Mouse (Mus musculus): Measurements from ENCODE around the gene Rpia. TPM values are rescaled to one million over a fixed set of nuclear protein-coding genes. Genes with fewer than 3 reads are reported as not detected.

Rpia gene
- polyA plus RNA-seq, 1 experiment from 2014 or later: 6.1 TPM

DNA sequence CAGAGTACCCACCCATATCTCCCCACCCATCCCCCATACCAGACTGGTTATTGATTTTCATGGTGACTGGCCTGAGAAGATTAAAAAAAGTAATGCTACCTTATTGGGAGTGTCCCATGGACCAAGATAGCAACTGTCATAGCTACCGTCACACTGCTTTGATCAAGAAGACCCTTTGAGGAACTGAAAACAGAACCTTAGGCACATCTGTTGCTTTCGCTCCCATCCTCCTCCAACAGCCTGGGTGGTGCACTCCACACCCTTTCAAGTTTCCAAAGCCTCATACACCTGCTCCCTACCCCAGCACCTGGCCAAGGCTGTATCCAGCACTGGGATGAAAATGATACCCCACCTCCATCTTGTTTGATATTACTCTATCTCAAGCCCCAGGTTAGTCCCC, 56.5 kb downstream of the Rpia start:
- Histone ChIP-seq H3K27me3 (replicated peaks; ENCODE audit: control insufficient read depth, insufficient read depth, low read length) (no peaks in the 10 kb centered on the region), H3K27ac (ENCODE audit: low read depth) (no peak overlapping the region), H3K4me2 (ENCODE audit: low read length) (no peak overlapping the region), H3K4me1 (replicated peaks; ENCODE audit: control insufficient read depth, insufficient read depth, low read length) (no peaks in the 10 kb centered on the region), H3K4me3 (ENCODE audit: low read depth, low read length) (no peak overlapping the region), H3K9me3 (ENCODE audit: control insufficient read depth, low read length) (no peaks in the 10 kb centered on the region), H3K9ac (ENCODE audit: low read length) (no peak overlapping the region), H3K36me3 (ENCODE audit: control insufficient read depth, insufficient read depth, low read length) (no peaks in the 10 kb centered on the region)
- DNase-seq (ENCODE audit: low spot score) (no peak), ATAC-seq (replicated peaks; ENCODE audit: low FRiP score, low TSS enrichment, low read depth) (no peak)
- 94% methylated on average over 2 of the region's 2 CpGs for whole genome bisulfite sequencing

DNA sequence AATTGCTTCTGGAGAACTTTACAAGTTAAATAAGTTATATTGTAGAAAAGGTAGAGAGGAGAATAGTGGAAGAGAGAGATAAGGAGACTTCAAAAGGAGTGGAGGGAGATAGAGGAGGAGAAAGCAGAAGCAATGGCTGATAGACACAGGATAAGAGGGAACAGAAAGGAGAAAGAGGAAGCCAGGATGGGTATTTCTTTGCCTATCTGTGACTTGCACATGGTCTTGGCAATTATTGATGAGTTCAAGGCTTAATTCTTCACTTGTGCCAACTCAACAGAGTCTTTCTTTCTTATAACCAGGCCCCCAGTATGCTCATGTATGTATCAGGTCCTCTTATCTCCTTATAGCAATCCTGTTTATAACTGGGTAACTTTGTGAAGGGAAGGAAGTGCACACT, 61.2 kb downstream of the Rpia start:
- no peak overlapping the region for H3K4me2 ChIP-seq (ENCODE audit: low read length)
- DNase-seq (ENCODE audit: low spot score) (no peak), ATAC-seq (replicated peaks; ENCODE audit: low FRiP score, low TSS enrichment, low read depth) (no peak)
- no peak overlapping the region for H3K4me3 ChIP-seq (ENCODE audit: low read depth, low read length)
- H3K9ac ChIP-seq (ENCODE audit: low read length): no peak overlapping the region
- H3K4me1 ChIP-seq (replicated peaks; ENCODE audit: control insufficient read depth, insufficient read depth, low read length): no peaks in the 10 kb centered on the region
- H3K27ac ChIP-seq (ENCODE audit: low read depth): no peak overlapping the region
- no peaks in the 10 kb centered on the region for H3K27me3 ChIP-seq (replicated peaks; ENCODE audit: control insufficient read depth, insufficient read depth, low read length)
- H3K36me3 ChIP-seq (ENCODE audit: control insufficient read depth, insufficient read depth, low read length): no peaks in the 10 kb centered on the region
- no peaks in the 10 kb centered on the region for H3K9me3 ChIP-seq (ENCODE audit: control insufficient read depth, low read length)

DNA sequence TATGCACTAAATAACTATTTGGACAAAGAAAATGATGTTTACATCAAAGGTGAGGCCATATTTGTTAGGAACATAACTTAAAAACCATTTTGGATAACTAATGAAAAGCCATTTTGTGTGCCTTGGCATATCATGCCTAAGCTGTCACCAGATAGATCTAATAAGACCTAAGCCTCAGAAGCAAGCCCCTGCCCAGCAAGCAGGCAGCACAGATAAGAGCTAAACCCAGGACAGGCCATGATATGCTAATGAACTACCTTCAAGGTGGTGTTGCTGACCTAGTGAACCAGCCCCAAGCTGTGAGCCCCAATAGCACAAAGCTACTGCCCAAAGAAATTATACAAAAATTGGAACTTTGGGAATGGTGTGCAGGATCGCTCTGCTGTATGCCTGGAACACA, 62.9 kb downstream of the Rpia start:
- no peaks in the 10 kb centered on the region for H3K9me3 ChIP-seq (ENCODE audit: control insufficient read depth, low read length)
- H3K27me3 ChIP-seq (replicated peaks; ENCODE audit: control insufficient read depth, insufficient read depth, low read length): no peaks in the 10 kb centered on the region
- 90% methylated on average over 1 of the region's 1 CpGs for WGBS
- no peak overlapping the region for H3K27ac ChIP-seq (ENCODE audit: low read depth)
- ATAC-seq (replicated peaks; ENCODE audit: low FRiP score, low TSS enrichment, low read depth): no peak
- H3K4me2 ChIP-seq (ENCODE audit: low read length): no peak overlapping the region
- H3K4me1 ChIP-seq (replicated peaks; ENCODE audit: control insufficient read depth, insufficient read depth, low read length): no peaks in the 10 kb centered on the region
- H3K36me3 ChIP-seq (ENCODE audit: control insufficient read depth, insufficient read depth, low read length): no peaks in the 10 kb centered on the region
- no peak for DNase-seq (ENCODE audit: low spot score)
- H3K4me3 ChIP-seq (ENCODE audit: low read depth, low read length): no peak overlapping the region
- H3K9ac ChIP-seq (ENCODE audit: low read length): no peak overlapping the region

DNA sequence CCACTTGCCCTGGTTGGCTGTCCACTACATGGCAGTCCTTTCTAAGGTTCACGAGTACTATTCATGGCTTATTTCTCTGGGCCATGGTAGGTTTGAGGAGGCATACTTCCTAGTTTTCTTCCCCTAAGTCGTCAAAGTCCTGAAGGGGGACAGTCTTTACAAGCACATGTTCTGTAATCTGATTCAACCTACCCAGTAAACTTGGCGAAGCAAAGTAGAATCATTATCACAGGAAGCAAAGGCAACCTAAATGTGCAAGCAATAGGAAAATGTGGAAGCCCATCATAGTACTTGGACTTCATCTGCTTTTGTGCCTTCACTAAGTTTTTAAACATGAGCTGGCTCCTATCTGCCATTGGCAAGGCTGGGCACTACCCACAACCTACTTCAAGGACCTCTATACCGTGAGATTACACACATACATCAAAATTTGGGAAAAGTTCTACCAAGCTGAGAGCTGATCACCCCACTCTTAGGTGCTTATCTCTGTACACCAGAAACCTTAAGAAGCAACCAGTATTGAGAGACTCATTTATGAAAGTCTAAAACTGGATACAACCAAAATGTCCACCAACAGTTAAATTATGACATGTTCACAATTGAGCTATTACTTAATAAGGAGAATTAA, 64.8 kb downstream of the Rpia start:
- no peaks in the 10 kb centered on the region for H3K9me3 ChIP-seq (ENCODE audit: control insufficient read depth, low read length)
- no peak overlapping the region for H3K4me3 ChIP-seq (ENCODE audit: low read depth, low read length)
- no peak overlapping the region for H3K4me2 ChIP-seq (ENCODE audit: low read length)
- H3K9ac ChIP-seq (ENCODE audit: low read length): no peak overlapping the region
- H3K36me3 ChIP-seq (ENCODE audit: control insufficient read depth, insufficient read depth, low read length): no peaks in the 10 kb centered on the region
- no peak for DNase-seq (ENCODE audit: low spot score)
- H3K27me3 ChIP-seq (replicated peaks; ENCODE audit: control insufficient read depth, insufficient read depth, low read length): no peaks in the 10 kb centered on the region
- no peak for ATAC-seq (replicated peaks; ENCODE audit: low FRiP score, low TSS enrichment, low read depth)
- no peaks in the 10 kb centered on the region for H3K4me1 ChIP-seq (replicated peaks; ENCODE audit: control insufficient read depth, insufficient read depth, low read length)
- WGBS: 77% methylated on average over 4 of the region's 4 CpGs
- H3K27ac ChIP-seq (ENCODE audit: low read depth): no peak overlapping the region

DNA sequence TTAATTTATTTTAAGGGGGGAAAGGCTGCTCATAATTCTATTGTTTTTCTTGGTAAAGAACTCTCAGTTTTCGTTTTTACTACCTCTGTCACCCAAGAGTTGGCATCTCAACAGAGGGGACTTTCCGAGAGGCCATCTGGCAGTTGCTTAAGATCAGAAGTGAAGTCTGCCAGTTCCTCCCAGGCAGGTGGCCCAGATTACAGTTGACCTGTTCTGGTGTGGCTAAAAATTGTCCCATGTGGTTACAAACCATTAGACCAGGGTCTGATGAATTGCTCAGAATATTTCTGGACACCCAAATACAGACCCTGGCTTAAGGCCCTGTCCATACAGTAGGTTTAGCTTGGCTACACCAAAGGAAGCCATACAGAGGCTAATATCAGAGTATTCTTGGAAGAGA, 66.4 kb downstream of the Rpia start:
- H3K9ac ChIP-seq (ENCODE audit: low read length): no peak overlapping the region
- no peaks in the 10 kb centered on the region for H3K4me1 ChIP-seq (replicated peaks; ENCODE audit: control insufficient read depth, insufficient read depth, low read length)
- DNase-seq (ENCODE audit: low spot score) (no peak), ATAC-seq (replicated peaks; ENCODE audit: low FRiP score, low TSS enrichment, low read depth) (no peak)
- no peak overlapping the region for H3K4me2 ChIP-seq (ENCODE audit: low read length)
- no peaks in the 10 kb centered on the region for H3K9me3 ChIP-seq (ENCODE audit: control insufficient read depth, low read length)
- WGBS: 65% methylated on average over 2 of the region's 2 CpGs
- no peaks in the 10 kb centered on the region for H3K27me3 ChIP-seq (replicated peaks; ENCODE audit: control insufficient read depth, insufficient read depth, low read length)
- H3K27ac ChIP-seq (ENCODE audit: low read depth): no peak overlapping the region
- no peaks in the 10 kb centered on the region for H3K36me3 ChIP-seq (ENCODE audit: control insufficient read depth, insufficient read depth, low read length)
- no peak overlapping the region for H3K4me3 ChIP-seq (ENCODE audit: low read depth, low read length)

DNA sequence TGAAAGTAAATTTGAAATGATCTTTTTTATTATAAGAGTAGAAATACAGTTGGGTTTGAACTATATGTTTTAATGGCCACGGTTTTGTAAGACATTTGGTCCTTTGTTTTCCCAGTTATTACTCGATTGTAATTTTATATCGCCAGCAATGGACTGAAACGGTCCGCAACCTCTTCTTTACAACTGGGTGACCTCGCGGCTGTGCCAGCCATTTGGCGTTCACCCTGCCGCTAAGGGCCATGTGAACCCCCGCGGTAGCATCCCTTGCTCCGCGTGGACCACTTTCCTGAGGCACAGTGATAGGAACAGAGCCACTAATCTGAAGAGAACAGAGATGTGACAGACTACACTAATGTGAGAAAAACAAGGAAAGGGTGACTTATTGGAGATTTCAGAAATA, 67.3 kb downstream of the Rpia start:
- Histone ChIP-seq H3K27me3 (replicated peaks; ENCODE audit: control insufficient read depth, insufficient read depth, low read length) (no peaks in the 10 kb centered on the region), H3K9me3 (ENCODE audit: control insufficient read depth, low read length) (no peaks in the 10 kb centered on the region), H3K4me3 (ENCODE audit: low read depth, low read length) (no peak overlapping the region), H3K4me2 (ENCODE audit: low read length) (no peak overlapping the region), H3K36me3 (ENCODE audit: control insufficient read depth, insufficient read depth, low read length) (no peaks in the 10 kb centered on the region), H3K9ac (ENCODE audit: low read length) (no peak overlapping the region), H3K4me1 (replicated peaks; ENCODE audit: control insufficient read depth, insufficient read depth, low read length) (no peaks in the 10 kb centered on the region), H3K27ac (ENCODE audit: low read depth) (no peak overlapping the region)
- 90% methylated on average over 13 of the region's 13 CpGs for WGBS
- ATAC-seq (replicated peaks; ENCODE audit: low FRiP score, low TSS enrichment, low read depth) (no peak), DNase-seq (ENCODE audit: low spot score) (no peak)

DNA sequence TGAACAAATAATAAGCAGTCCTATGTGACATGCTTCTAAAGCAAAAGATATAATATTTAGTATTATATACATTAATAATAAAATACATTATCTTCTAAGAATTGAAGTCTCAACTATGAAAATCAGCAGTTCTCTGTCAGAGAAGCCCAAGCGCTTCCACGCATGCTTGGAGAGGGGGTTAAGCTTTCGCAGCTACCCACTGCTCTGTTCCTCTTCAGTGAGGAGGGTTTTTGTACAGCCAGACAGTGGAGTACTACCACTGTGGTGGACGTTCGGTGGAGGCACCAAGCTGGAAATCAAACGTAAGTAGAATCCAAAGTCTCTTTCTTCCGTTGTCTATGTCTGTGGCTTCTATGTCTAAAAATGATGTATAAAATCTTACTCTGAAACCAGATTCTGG, 69.7 kb downstream of the Rpia start:
- ATAC-seq (replicated peaks; ENCODE audit: low FRiP score, low TSS enrichment, low read depth) (no peak), DNase-seq (ENCODE audit: low spot score) (no peak)
- Histone ChIP-seq H3K36me3 (ENCODE audit: control insufficient read depth, insufficient read depth, low read length) (no peaks in the 10 kb centered on the region), H3K4me1 (replicated peaks; ENCODE audit: control insufficient read depth, insufficient read depth, low read length) (no peaks in the 10 kb centered on the region), H3K4me3 (ENCODE audit: low read depth, low read length) (no peak overlapping the region), H3K27me3 (replicated peaks; ENCODE audit: control insufficient read depth, insufficient read depth, low read length) (no peaks in the 10 kb centered on the region), H3K4me2 (ENCODE audit: low read length) (no peak overlapping the region), H3K9ac (ENCODE audit: low read length) (no peak overlapping the region), H3K27ac (ENCODE audit: low read depth) (no peak overlapping the region), H3K9me3 (ENCODE audit: control insufficient read depth, low read length) (no peaks in the 10 kb centered on the region)
- 88% methylated on average over 7 of the region's 7 CpGs for WGBS

DNA sequence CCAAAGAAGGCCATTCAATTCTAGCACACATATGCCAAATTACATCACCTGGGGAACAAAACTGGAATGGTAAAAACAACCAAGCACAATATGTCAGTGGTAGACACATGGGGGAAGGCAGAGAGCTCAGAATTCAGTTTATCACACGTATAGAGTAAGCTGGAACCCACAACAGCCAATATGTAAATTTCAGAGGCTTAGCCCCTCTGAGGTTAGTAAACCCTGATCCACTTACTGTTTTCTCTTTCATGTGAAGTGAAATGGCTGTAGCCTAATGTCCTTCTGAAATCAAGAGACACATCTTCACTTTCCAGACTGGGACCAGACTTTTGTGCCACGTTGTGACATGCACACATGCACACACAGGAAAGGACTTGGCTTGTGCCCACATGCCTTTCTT, 73.3 kb downstream of the Rpia start:
- no peaks in the 10 kb centered on the region for H3K4me1 ChIP-seq (replicated peaks; ENCODE audit: control insufficient read depth, insufficient read depth, low read length)
- no peak overlapping the region for H3K9ac ChIP-seq (ENCODE audit: low read length)
- no peak overlapping the region for H3K4me2 ChIP-seq (ENCODE audit: low read length)
- DNase-seq (ENCODE audit: low spot score) (no peak), ATAC-seq (replicated peaks; ENCODE audit: low FRiP score, low TSS enrichment, low read depth) (no peak)
- no peaks in the 10 kb centered on the region for H3K27me3 ChIP-seq (replicated peaks; ENCODE audit: control insufficient read depth, insufficient read depth, low read length)
- no peaks in the 10 kb centered on the region for H3K36me3 ChIP-seq (ENCODE audit: control insufficient read depth, insufficient read depth, low read length)
- H3K9me3 ChIP-seq (ENCODE audit: control insufficient read depth, low read length): no peaks in the 10 kb centered on the region
- WGBS: 64% methylated on average over 2 of the region's 2 CpGs
- no peak overlapping the region for H3K4me3 ChIP-seq (ENCODE audit: low read depth, low read length)
- H3K27ac ChIP-seq (ENCODE audit: low read depth): no peak overlapping the region

DNA sequence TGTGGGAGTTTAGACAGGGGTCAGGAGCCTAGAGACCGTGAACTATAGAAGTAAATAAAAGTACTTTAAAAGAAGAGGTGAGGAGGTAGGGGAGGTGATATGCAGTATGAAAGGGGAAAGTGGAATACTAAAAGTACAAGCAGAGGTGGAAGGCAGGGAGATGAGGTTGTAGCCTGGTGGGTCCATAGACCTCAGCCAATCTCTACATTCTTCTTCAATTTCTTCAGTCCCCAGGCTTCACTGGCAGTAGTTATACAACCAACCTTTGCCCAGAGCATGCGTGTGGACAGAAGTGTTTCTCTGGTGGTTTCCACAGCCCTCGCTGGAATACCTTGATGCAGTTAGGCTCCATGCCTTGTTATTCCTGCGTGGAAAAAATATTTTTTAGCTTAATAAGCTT, 73.9 kb downstream of the Rpia start:
- Histone ChIP-seq H3K27me3 (replicated peaks; ENCODE audit: control insufficient read depth, insufficient read depth, low read length) (no peaks in the 10 kb centered on the region), H3K27ac (ENCODE audit: low read depth) (no peak overlapping the region), H3K4me1 (replicated peaks; ENCODE audit: control insufficient read depth, insufficient read depth, low read length) (no peaks in the 10 kb centered on the region), H3K4me3 (ENCODE audit: low read depth, low read length) (no peak overlapping the region), H3K9ac (ENCODE audit: low read length) (no peak overlapping the region), H3K4me2 (ENCODE audit: low read length) (no peak overlapping the region), H3K36me3 (ENCODE audit: control insufficient read depth, insufficient read depth, low read length) (no peaks in the 10 kb centered on the region), H3K9me3 (ENCODE audit: control insufficient read depth, low read length) (no peaks in the 10 kb centered on the region)
- no peak for ATAC-seq (replicated peaks; ENCODE audit: low FRiP score, low TSS enrichment, low read depth)
- DNase-seq (ENCODE audit: low spot score): no peak
- 81% methylated on average over 4 of the region's 4 CpGs for WGBS
